Mouse (Mus musculus): ENCODE measurements at regions not wholly inside any gene's neighbourhood (a gene's known extent, or its start where the extent isn't known, plus 50 kb on each side); places are given as distances from the start of the nearest gene placed in this dataset.

GRCm38 (mm10) chr1:183504103-183504841, 86.3 kb downstream of the Hhipl2 start:
- no peak for DNase-seq

- DNase-seq: no peak
Measured at GRCm38 (mm10) chr1:183507893-183508292, 89.9 kb downstream of the Hhipl2 start.

- DNase-seq: no peak
Measured at GRCm38 (mm10) chr1:183510759-183511158, 92.7 kb downstream of the Hhipl2 start.

GRCm38 (mm10) chr1:183513876-183514275, 95.9 kb downstream of the Hhipl2 start:
- DNase-seq: no peak

- no peak for DNase-seq
Measured at GRCm38 (mm10) chr1:183514281-183514983, 96.4 kb downstream of the Hhipl2 start.

- DNase-seq: no peak
Measured at GRCm38 (mm10) chr1:183514984-183515287, 96.9 kb downstream of the Hhipl2 start.

- DNase-seq: no peak
Measured at GRCm38 (mm10) chr1:183516167-183516566, 98.2 kb downstream of the Hhipl2 start.

- no peak for DNase-seq
Measured at GRCm38 (mm10) chr1:183517236-183517635, 99.2 kb downstream of the Hhipl2 start.

- DNase-seq: no peak
Measured at GRCm38 (mm10) chr1:183521569-183521968, 103.6 kb downstream of the Hhipl2 start.

- DNase-seq: no peak
Measured at GRCm38 (mm10) chr1:183533386-183533785, 115.4 kb downstream of the Hhipl2 start.

GRCm38 (mm10) chr1:183548752-183549387, 130.9 kb downstream of the Hhipl2 start:
- DNase-seq: no peak

- DNase-seq: no peak
Measured at GRCm38 (mm10) chr1:183552617-183553016, 134.6 kb downstream of the Hhipl2 start.

GRCm38 (mm10) chr1:183553219-183553618, 135.2 kb downstream of the Hhipl2 start:
- DNase-seq: no peak

- no peak for DNase-seq
Measured at GRCm38 (mm10) chr1:183562853-183563252, 144.8 kb downstream of the Hhipl2 start.

- no peak for DNase-seq
Measured at GRCm38 (mm10) chr1:183573621-183574585, 155.9 kb downstream of the Hhipl2 start.

- no peak for DNase-seq
Measured at GRCm38 (mm10) chr1:183584861-183585260, 166.8 kb downstream of the Hhipl2 start.

GRCm38 (mm10) chr1:183586406-183586805, 168.4 kb downstream of the Hhipl2 start:
- DNase-seq: no peak

- DNase-seq: no peak
Measured at GRCm38 (mm10) chr1:183595306-183595705, 177.3 kb downstream of the Hhipl2 start.

- DNase-seq: no peak
Measured at GRCm38 (mm10) chr1:183600466-183600865, 182.5 kb downstream of the Hhipl2 start.

- DNase-seq: no peak
Measured at GRCm38 (mm10) chr1:183611966-183612694, 194.1 kb downstream of the Hhipl2 start.

- no peak for DNase-seq
Measured at GRCm38 (mm10) chr1:183619451-183620059, 201.5 kb downstream of the Hhipl2 start.

All from layer of hippocampus, postnatal 36 days (tissue).